Mouse (Mus musculus) heart, embryonic 14.5 days (tissue): Measurements from ENCODE around the gene Fam198b. TPM values are rescaled to one million over a fixed set of nuclear protein-coding genes. Genes with fewer than 3 reads are reported as not detected.

Experiments used
- ATAC-seq: fragments of 200-750 bp; cut with Nextera tagmentation; 2 replicates; pipeline ENCODE4 v1.8.0; 2017; ENCODE audit warnings: low read depth, moderate TSS enrichment; ENCODE audit not compliant: insufficient number of reproducible peaks, insufficient read depth, low FRiP score
- H3K27ac ChIP-seq, 2 experiments: fragments of 200-500 bp in 1 of 2; fragments of 300-500 bp in 1 of 2; sonication (generic) in 1 of 2; replicated peaks in 1 of 2; 2 replicates each; pipeline ENCODE4 v1.5.1; 2012 to 2014; ENCODE audit warnings: low read depth in 2 of 2, low read length in 2 of 2, control low read depth in 1 of 2, mild to moderate bottlenecking in 1 of 2, mixed read lengths in 1 of 2; ENCODE audit not compliant: control insufficient read depth in 1 of 2, insufficient read depth in 1 of 2
- H3K27me3 ChIP-seq: fragments of 300-500 bp; sonication (generic); 2 replicates; pipeline ENCODE4 v1.6.1; 2014; ENCODE audit warnings: mild to moderate bottlenecking, low read length, control low read depth; ENCODE audit not compliant: control insufficient read depth, insufficient read depth
- H3K36me3 ChIP-seq: fragments of 300-500 bp; sonication (generic); 2 replicates; pipeline ENCODE4 v1.6.1; 2014; ENCODE audit warnings: mild to moderate bottlenecking, control low read depth, low read length, mixed read lengths; ENCODE audit not compliant: control insufficient read depth, insufficient read depth
- H3K4me1 ChIP-seq, 2 experiments: fragments of 200-500 bp in 1 of 2; fragments of 300-500 bp in 1 of 2; sonication (generic) in 1 of 2; 2 replicates each; pipeline ENCODE4 v1.6.1; 2012 to 2014; ENCODE audit warnings: low read length in 2 of 2, control low read depth in 1 of 2, mixed read lengths in 1 of 2; ENCODE audit not compliant: control insufficient read depth in 2 of 2, insufficient read depth in 2 of 2
- H3K4me2 ChIP-seq: fragments of 300-500 bp; sonication (generic); 2 replicates; pipeline ENCODE4 v1.6.1; 2014; ENCODE audit warnings: mild to moderate bottlenecking, low read length
- H3K4me3 ChIP-seq, 2 experiments: fragments of 200-500 bp in 1 of 2; fragments of 300-500 bp in 1 of 2; sonication (generic) in 1 of 2; 2 replicates each; pipeline ENCODE4 v1.5.1; 2012 to 2014; ENCODE audit warnings: low read length in 2 of 2, mild to moderate bottlenecking in 2 of 2, control low read depth in 1 of 2, low read depth in 1 of 2, moderate library complexity in 1 of 2; ENCODE audit not compliant: control insufficient read depth in 1 of 2, insufficient read depth in 1 of 2
- H3K9ac ChIP-seq: fragments of 300-500 bp; sonication (generic); 2 replicates; pipeline ENCODE4 v1.6.1; 2014; ENCODE audit warnings: mild to moderate bottlenecking, low read length
- H3K9me3 ChIP-seq: fragments of 300-500 bp; sonication (generic); 2 replicates; pipeline ENCODE4 v1.6.1; 2016; ENCODE audit warnings: low read length, control low read depth; ENCODE audit not compliant: control insufficient read depth
- WGBS: fragments of 180-500 bp; shearing (Covaris S2); extraction: QIAGEN DNeasy Blood & Tissue Kit; methylation state at CpG from one replicate; pipeline ENCODE4 v1.1.7; 2014; 5-methylcytosine and 5-hydroxymethylcytosine counted together
- polyA plus RNA-seq: library from polyadenylated mRNA; unstranded; fragments of >200 nt; fragmentation: Nextera tagmentation; extraction: Ambion mirVana; gene quantifications from 2 replicates; pipeline ENCODE4 v1.2.1, GENCODE M21; 2014

The Fam198b gene
- polyA plus RNA-seq, 1 experiment from 2014 or later: 46.9 TPM

GRCm38 (mm10) chr3:79927050-79927449 is 42.7 kb downstream of the Fam198b start:
- Histone ChIP-seq H3K36me3 (peaks cover 16% of the 10 kb centered on the region), H3K27me3 (no peaks in the 10 kb centered on the region), H3K9me3 (no peaks in the 10 kb centered on the region), H3K4me3 (no peak overlapping the region), H3K9ac (no peak overlapping the region), H3K4me1 (peaks cover 9 to 49% of the 10 kb centered on the region in 2 experiments), H3K27ac (peak overlapping the region; percentile 27 to 66; a peak in 3 of 4 replicates), H3K4me2 (no peak overlapping the region)
- WGBS: 38% methylated on average over 4 of the region's 4 CpGs
- peak; percentile 76 for ATAC-seq

GRCm38 (mm10) chr3:79928409-79928808 is 44.1 kb downstream of the Fam198b start:
- H3K9ac ChIP-seq: no peak overlapping the region; the same call in 1 of the 2 replicates
- ATAC-seq: no peak
- H3K4me2 ChIP-seq: peak overlapping the region; percentile 30
- H3K4me3 ChIP-seq: no peak overlapping the region
- H3K27ac ChIP-seq: peak overlapping the region; percentile 60 to 64; a peak in 3 of 4 replicates
- H3K36me3 ChIP-seq: peaks cover 27% of the 10 kb centered on the region
- no peaks in the 10 kb centered on the region for H3K27me3 ChIP-seq
- H3K9me3 ChIP-seq: no peaks in the 10 kb centered on the region
- WGBS: 40% methylated on average over 5 of the region's 5 CpGs
- peaks cover 7 to 41% of the 10 kb centered on the region in 2 experiments for H3K4me1 ChIP-seq

- H3K4me2 ChIP-seq: no peak overlapping the region
- no peak for ATAC-seq
- no peaks in the 10 kb centered on the region for H3K27me3 ChIP-seq
- H3K36me3 ChIP-seq: peaks cover 17% of the 10 kb centered on the region; the same call in 1 of the 2 replicates
- H3K4me1 ChIP-seq: peaks cover 4 to 39% of the 10 kb centered on the region in 2 experiments
- 42% methylated on average over 7 of the region's 7 CpGs for WGBS
- H3K4me3 ChIP-seq: no peak overlapping the region
- H3K27ac ChIP-seq: peak overlapping the region; percentile 25 to 40
- no peak overlapping the region for H3K9ac ChIP-seq
- H3K9me3 ChIP-seq: no peaks in the 10 kb centered on the region
Measured at GRCm38 (mm10) chr3:79930141-79930744, 45.9 kb downstream of the Fam198b start.

- Histone ChIP-seq H3K4me3 (no peak overlapping the region), H3K4me2 (no peak overlapping the region), H3K36me3 (peaks cover 63% of the 10 kb centered on the region), H3K4me1 (peaks cover 0 to 9% of the 10 kb centered on the region in 2 experiments; a peak in 1 of 4 replicates), H3K27ac (peak overlapping the region in 1 of 2 experiments; percentile 38; a peak in 3 of 4 replicates), H3K27me3 (no peaks in the 10 kb centered on the region), H3K9me3 (no peaks in the 10 kb centered on the region), H3K9ac (no peak overlapping the region)
- 54% methylated on average over 6 of the region's 6 CpGs for WGBS
- no peak for ATAC-seq
Measured at GRCm38 (mm10) chr3:79936213-79936612, 51.9 kb downstream of the Fam198b start.

- Histone ChIP-seq H3K9me3 (no peaks in the 10 kb centered on the region), H3K4me1 (peaks cover 0 to 9% of the 10 kb centered on the region in 2 experiments; a peak in 1 of 4 replicates), H3K4me2 (no peak overlapping the region), H3K4me3 (no peak overlapping the region), H3K27ac (peak overlapping the region in 1 of 2 experiments; percentile 38; a peak in 2 of 4 replicates), H3K36me3 (peaks cover 66% of the 10 kb centered on the region), H3K27me3 (no peaks in the 10 kb centered on the region), H3K9ac (no peak overlapping the region)
- WGBS: 91% methylated on average over 3 of the region's 3 CpGs
- no peak for ATAC-seq
Measured at GRCm38 (mm10) chr3:79936730-79937447, 52.6 kb downstream of the Fam198b start.

- 35% methylated on average over 1 of the region's 1 CpGs for WGBS
- H3K9me3 ChIP-seq: no peaks in the 10 kb centered on the region
- no peaks in the 10 kb centered on the region for H3K27me3 ChIP-seq
- 0 out of 4 replicates have a peak overlapping the region, but pooled peaks have one; percentile 57 to 59 for H3K27ac ChIP-seq
- H3K4me1 ChIP-seq: peaks cover 3 to 13% of the 10 kb centered on the region in 2 experiments; a peak in 3 of 4 replicates
- ATAC-seq: no peak
- H3K9ac ChIP-seq: no peak overlapping the region
- no peak overlapping the region for H3K4me2 ChIP-seq
- H3K4me3 ChIP-seq: no peak overlapping the region
- peaks cover 19% of the 10 kb centered on the region for H3K36me3 ChIP-seq
Measured at GRCm38 (mm10) chr3:79947736-79948135, 63.4 kb downstream of the Fam198b start.

GRCm38 (mm10) chr3:79948151-79948550 is 63.8 kb downstream of the Fam198b start:
- Histone ChIP-seq H3K4me2 (no peak overlapping the region), H3K27me3 (no peaks in the 10 kb centered on the region), H3K36me3 (peaks cover 15% of the 10 kb centered on the region), H3K27ac (peak overlapping the region; percentile 49 to 57; a peak in 1 of 4 replicates), H3K4me1 (peaks cover 3 to 15% of the 10 kb centered on the region in 2 experiments; a peak in 3 of 4 replicates), H3K4me3 (no peak overlapping the region), H3K9me3 (no peaks in the 10 kb centered on the region), H3K9ac (no peak overlapping the region)
- no peak for ATAC-seq
- WGBS: 59% methylated on average over 2 of the region's 2 CpGs
